Mouse (Mus musculus) cerebellum, postnatal 14 days (tissue): ENCODE results near the gene 9830107B12Rik.

Experiments used
- DNase-seq, 2 experiments: peaks; one replicate each; pipeline ENCODE4 v3.0.0; 2021; ENCODE audit warnings: mixed read lengths in 2 of 2

9830107B12Rik gene

DNA sequence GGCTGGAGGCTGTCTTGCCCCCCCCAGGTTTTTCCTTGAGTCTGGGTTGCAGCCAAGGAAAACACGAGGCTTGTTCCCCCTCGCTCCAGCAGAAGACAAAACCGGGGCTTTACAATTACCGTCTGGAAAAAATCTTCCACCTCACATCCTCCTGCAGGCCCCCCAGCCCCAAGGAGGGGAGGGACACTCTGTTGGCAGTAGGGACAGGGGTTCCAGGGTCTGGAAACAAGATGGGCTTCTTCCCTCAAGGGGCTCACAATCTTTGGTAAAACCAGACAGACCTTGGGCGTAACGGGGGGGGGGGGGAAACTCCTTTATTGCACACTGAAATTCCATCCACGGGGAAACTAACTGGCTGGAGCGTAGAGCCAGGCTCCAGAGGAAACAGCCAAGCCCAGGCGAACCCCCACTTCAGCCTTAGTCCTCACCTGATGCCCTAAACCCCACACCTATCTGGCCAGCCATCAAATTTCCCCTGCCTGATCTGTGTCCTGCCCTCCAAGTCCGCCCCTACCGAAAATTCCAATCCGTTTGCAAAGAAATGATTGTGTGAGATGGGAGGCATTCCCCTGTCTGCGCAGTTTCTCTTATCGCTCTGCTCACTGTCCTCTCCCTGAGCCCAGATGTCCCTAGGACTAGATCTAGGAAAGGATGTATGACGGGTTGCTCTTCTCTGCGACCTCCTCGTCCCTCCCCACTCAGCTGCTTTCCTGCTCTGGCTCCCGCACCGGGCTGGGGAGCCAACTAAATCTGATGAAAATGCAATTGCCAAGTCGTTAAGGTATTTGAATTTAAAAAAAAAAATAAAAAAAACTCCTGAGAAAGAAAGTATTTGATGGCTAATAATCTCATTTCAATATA, 51.0 kb downstream of the 9830107B12Rik start:
- no peak for DNase-seq

DNA sequence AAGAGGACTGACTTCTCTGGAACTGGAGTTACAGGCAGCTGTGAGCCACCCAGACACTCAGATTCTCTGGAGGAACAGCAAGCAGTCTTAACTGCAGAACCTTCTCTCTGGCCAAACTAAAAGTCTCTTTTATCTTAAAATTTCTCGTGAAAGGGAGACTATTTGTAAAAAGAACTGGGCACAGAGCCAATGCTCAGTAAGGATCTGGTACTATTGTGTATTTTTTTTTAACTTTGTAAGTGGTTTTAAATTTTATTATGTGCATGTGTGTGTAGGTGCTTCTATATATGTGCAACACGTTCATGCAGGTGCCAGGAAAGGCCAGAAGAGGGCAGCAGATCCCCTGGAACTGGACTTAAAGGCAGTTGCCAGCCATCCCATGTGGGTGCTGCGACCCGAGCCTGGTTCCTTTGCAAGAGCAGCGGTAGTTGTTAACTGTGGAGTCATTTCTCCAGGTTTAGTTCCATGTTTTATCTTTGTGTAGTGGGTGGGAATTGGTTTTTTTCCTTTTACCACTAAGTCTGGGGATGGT, 52.7 kb downstream of the 9830107B12Rik start:
- DNase-seq = peak in 1 of 2 experiments; percentile 29

DNA sequence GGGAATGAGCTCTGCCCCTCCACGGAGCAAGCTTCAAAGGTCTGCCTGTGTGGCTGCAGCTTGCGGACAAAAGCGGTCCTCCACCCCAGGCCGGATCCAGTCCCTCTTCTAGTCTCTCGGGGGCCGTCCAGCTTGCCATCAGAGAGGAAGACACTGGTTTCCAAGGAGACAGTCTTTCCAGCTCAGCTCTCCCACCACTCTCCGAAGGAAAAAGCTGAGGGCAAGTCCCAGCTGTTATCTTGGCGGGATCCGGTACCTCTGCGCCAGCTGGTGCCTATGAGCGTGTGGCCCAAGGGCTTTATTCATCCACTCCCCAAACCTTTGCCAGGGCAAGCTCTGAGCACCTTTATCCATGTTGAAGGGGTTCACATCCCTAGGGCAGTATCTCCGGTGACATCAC, 55.8 kb downstream of the 9830107B12Rik start:
- peak; percentile 28 to 43 for DNase-seq

DNA sequence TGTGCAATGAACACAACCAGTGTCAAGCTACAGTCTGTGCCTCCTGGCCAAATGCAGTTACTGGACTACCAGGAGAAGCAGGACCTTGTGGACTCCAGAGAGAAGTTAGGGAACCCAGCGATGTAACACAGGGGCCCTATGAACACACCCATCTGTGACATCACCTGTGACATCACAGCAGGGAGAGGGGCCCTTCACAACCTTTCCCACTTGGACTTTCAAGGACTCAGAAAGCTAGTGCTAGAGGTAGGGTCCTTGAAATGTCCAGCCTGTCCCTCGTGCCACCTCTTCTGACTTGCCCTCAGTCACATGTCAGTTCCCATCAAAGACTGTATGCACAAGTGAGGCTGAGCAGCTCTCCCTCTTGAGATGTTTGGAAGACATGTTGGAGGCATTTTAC, 56.6 kb downstream of the 9830107B12Rik start:
- DNase-seq = no peak

DNA sequence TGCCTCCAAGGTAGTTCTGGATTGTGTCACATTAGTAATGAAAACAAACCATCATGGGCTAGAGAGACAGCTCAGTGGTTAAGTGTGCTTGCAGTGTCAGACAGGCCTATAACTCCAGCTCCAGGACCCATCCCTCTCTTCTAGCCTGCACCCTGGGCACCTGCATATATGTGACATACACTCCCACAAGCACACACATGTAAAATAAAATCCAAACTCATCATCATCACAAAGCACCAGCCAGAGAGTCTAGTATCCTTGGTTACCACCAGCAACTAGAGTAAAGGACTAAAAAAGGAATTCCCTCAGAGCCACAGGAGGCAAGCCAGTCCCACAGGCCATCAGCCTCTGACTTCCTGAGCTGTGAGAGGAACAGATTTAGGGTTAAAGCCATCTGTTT, 57.0 kb downstream of the 9830107B12Rik start, which contains the start of gene 1700067P10Rik:
Gene 1700067P10Rik, plus strand, starts transcription at position 301 of the 400 bp plus-strand sequence.
- DNase-seq = no peak

DNA sequence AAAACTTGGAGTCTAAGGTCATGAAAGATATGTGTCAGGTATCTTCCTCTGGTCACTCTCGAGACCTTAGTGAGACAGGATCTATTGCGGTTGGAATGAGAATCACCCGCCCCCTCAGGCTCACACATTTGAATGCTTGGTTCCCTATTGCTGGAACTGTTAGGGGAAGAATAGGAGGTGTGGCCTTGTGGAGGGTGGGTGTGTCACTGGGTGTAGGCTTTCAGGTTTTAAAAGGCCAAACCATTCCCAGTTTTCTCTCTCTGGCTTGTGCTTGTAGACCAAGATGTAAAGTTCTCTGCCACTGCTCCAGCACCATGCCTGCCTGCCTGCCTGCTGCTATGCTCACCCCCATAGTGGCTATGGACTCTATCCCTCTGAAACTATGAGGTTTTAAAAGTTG, 65.4 kb downstream of the 9830107B12Rik start:
- DNase-seq = no peak
